Mouse (Mus musculus) bone marrow macrophage, adult 2 months (primary cell): ENCODE measurements around the gene 5430419D17Rik.

Experiments
- CTCF ChIP-seq: IDR thresholded peaks from 2 replicates; pipeline ENCODE4 v1.5.1; 2012; ENCODE audit warnings: low read depth, mild to moderate bottlenecking, low read length, moderate library complexity
- POLR2A ChIP-seq: IDR thresholded peaks from 2 replicates; pipeline ENCODE4 v1.6.1; 2012; ENCODE audit warnings: mild to moderate bottlenecking, low read depth, low read length, borderline replicate concordance

- no peak for TF ChIP-seq POLR2A
- TF ChIP-seq CTCF = no peak
Observed at GRCm38 (mm10) chr7:131256841-131257240, 82.6 kb downstream of the 5430419D17Rik start.
